Mouse (Mus musculus) kidney, postnatal 0 days (tissue): ENCODE data around the gene Ccm2l. TPM values are rescaled to one million over a fixed set of nuclear protein-coding genes. Genes with fewer than 3 reads are reported as not detected.

Experiments
- ATAC-seq: fragments of 200-750 bp; cut with Nextera tagmentation; replicated peaks from 2 replicates; pipeline ENCODE4 v1.8.0; 2017; ENCODE audit warnings: low read depth, moderate number of reproducible peaks, moderate TSS enrichment, moderate library complexity; ENCODE audit not compliant: low FRiP score
- DNase-seq: peaks from one replicate; pipeline ENCODE4 v3.0.0-alpha.2; 2016; ENCODE audit warnings: low spot score
- H3K27ac ChIP-seq: fragments of 300-500 bp; sonication (generic); 2 replicates; pipeline ENCODE4 v1.5.1; 2014; ENCODE audit warnings: mild to moderate bottlenecking
- H3K27me3 ChIP-seq: fragments of 300-500 bp; sonication (generic); 2 replicates; pipeline ENCODE4 v1.6.1; 2014; ENCODE audit warnings: low read length, mixed read lengths; ENCODE audit not compliant: insufficient read depth
- H3K36me3 ChIP-seq: fragments of 300-500 bp; sonication (generic); 2 replicates; pipeline ENCODE4 v1.6.1; 2014; ENCODE audit warnings: low read length, mixed read lengths; ENCODE audit not compliant: insufficient read depth
- H3K4me1 ChIP-seq: fragments of 300-500 bp; sonication (generic); replicated peaks from 2 replicates; pipeline ENCODE4 v1.6.1; 2014; ENCODE audit warnings: antibody characterized with exemption, low read length, mixed read lengths; ENCODE audit not compliant: insufficient read depth
- H3K4me2 ChIP-seq: fragments of 300-500 bp; sonication (generic); 2 replicates; pipeline ENCODE4 v1.6.1; 2014; ENCODE audit warnings: mild to moderate bottlenecking, low read length, moderate library complexity, mixed read lengths
- H3K4me3 ChIP-seq: fragments of 300-500 bp; sonication (generic); replicated peaks from 2 replicates; pipeline ENCODE4 v1.5.1; 2014; ENCODE audit warnings: low read depth, low read length
- H3K9ac ChIP-seq: fragments of 300-500 bp; sonication (generic); 2 replicates; pipeline ENCODE4 v1.6.1; 2014; ENCODE audit warnings: low read depth, low read length
- H3K9me3 ChIP-seq: fragments of 300-500 bp; sonication (generic); replicated peaks from 2 replicates; pipeline ENCODE4 v1.6.1; 2016; ENCODE audit warnings: low read length, inconsistent platforms, mixed read lengths
- CTCF ChIP-seq: IDR thresholded peaks from 2 replicates; pipeline ENCODE4 v1.5.1; 2016; ENCODE audit warnings: antibody characterized with exemption, low read depth, mild to moderate bottlenecking, moderate library complexity
- WGBS: fragments of 180-500 bp; shearing (Covaris S2); extraction: QIAGEN DNeasy Blood & Tissue Kit; methylation state at CpG from one replicate; pipeline ENCODE4 v1.1.7; 2014; 5-methylcytosine and 5-hydroxymethylcytosine counted together
- polyA plus RNA-seq: library from polyadenylated mRNA; unstranded; fragments of >200 nt; fragmentation: Nextera tagmentation; extraction: Ambion mirVana; gene quantifications from 2 replicates; pipeline ENCODE4 v1.2.1, GENCODE M21; 2015

The Ccm2l gene
- polyA plus RNA-seq, 1 experiment from 2014 or later, result 3.4 TPM

DNA sequence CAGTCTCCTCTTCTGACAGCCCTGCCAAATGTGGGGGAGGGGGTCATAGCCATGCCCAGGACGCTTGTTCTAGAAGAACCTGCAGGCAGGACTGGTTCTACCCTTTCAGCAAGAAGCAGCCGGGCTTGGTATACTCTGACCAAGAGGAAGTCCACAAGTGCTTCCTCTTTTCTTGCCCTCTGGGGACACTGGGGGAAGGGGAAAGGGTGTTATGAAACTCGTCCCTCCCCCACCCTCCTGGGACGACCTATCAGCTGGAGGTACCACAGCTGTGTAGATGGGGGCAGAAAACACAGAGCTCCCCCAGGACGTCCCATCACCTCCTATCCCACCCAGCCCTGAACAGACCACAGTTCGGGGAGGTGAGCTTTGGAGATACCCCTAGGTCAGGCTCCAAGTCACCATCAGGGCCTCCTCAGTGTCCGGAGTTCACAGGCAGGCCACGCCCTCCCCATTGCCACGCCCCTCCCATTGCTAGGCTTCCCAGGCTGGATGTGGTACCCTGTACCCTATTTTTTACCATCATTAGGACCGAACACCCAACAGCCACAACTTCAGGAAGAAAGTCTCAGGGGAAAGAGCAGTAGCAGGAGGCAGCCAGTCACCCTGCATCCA is 24.9 kb downstream of the Ccm2l start:
- 27% methylated on average over 10 of the region's 10 CpGs for whole genome bisulfite sequencing
- no peaks in the 10 kb centered on the region for H3K27me3 ChIP-seq
- no peaks in the 10 kb centered on the region for H3K4me1 ChIP-seq
- H3K4me2 ChIP-seq, result no peak overlapping the region
- no peak for TF ChIP-seq CTCF
- no peaks in the 10 kb centered on the region for H3K9me3 ChIP-seq
- no peak overlapping the region for H3K4me3 ChIP-seq
- no peak overlapping the region for H3K9ac ChIP-seq
- DNase-seq (no peak), ATAC-seq (no peak; the same call in 1 of the 2 replicates)
- H3K36me3 ChIP-seq, result no peaks in the 10 kb centered on the region
- no peak overlapping the region for H3K27ac ChIP-seq

DNA sequence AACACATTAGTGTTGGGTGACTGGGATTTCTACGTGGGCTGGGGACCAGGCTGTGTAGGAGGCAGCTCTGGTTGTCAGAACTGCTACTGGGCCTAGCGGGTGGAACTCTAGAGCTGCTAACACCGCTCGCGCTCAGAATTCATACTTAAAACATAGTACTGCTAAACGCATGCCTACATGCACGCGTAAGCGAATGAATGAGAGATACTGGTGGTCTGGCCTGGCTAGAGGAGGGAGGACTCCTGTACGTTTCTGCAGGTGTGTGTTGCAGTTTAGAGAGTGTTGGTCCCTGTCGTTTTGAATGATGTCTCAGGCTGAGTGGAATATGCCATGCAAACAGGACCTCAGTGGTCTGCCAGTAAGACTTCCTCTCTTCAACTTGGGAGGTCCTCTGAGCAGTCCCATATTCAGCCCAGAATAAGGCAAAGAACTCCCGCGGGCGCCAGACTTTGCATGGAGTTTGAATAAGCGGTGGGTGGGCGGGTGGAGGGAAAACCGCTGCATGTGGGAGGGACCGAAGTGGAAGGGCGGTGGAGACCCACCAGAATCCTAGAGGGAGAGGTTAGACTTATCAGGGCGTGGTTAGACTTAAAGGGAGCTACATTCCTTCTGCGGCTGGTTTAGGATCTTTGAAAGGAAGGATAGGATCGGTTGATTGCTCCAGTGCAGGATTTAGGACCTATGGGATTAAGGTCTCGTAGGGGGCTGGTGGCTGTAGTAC is 41.5 kb downstream of the Ccm2l start:
- ATAC-seq (peak; percentile 46; the same call in 1 of the 2 replicates), DNase-seq (peak; percentile 69)
- 32% methylated on average over 23 of the region's 23 CpGs for WGBS
- no peaks in the 10 kb centered on the region for H3K27me3 ChIP-seq
- no peaks in the 10 kb centered on the region for H3K9me3 ChIP-seq
- no peak overlapping the region for H3K27ac ChIP-seq
- no peaks in the 10 kb centered on the region for H3K36me3 ChIP-seq
- H3K4me2 ChIP-seq, result peak overlapping the region; percentile 88
- H3K9ac ChIP-seq, result no peak overlapping the region
- TF ChIP-seq CTCF, result no peak
- H3K4me1 ChIP-seq, result peaks cover 9% of the 10 kb centered on the region
- peak overlapping the region; percentile 42 for H3K4me3 ChIP-seq

DNA sequence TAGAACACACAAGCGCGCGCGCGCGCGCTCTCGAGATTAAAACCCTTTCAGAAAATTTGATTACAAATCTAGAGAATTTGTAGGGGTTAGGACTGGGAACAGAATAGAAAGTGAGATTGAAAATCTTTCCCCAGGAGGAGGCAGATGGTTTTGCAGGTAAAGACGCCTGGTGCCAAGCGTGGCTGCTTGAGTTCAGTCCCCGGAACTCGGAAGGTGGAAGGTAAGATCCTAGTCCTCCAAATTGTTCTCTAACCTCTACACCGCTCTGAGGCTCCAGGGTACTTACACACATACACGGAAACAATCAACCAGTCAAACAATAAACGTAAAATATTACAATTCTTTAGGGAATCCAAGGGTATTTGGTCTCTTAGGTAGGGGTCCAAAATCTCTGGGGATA is 42.0 kb downstream of the Ccm2l start:
- H3K27me3 ChIP-seq, result no peaks in the 10 kb centered on the region
- no peak for DNase-seq
- H3K4me3 ChIP-seq, result peak overlapping the region; percentile 42
- no peaks in the 10 kb centered on the region for H3K9me3 ChIP-seq
- WGBS, result 3% methylated on average over 15 of the region's 15 CpGs
- no peak for TF ChIP-seq CTCF
- H3K9ac ChIP-seq, result no peak overlapping the region
- no peaks in the 10 kb centered on the region for H3K36me3 ChIP-seq
- no peak overlapping the region for H3K27ac ChIP-seq
- peak overlapping the region; percentile 88 for H3K4me2 ChIP-seq
- ATAC-seq, result no peak
- H3K4me1 ChIP-seq, result peaks cover 9% of the 10 kb centered on the region

DNA sequence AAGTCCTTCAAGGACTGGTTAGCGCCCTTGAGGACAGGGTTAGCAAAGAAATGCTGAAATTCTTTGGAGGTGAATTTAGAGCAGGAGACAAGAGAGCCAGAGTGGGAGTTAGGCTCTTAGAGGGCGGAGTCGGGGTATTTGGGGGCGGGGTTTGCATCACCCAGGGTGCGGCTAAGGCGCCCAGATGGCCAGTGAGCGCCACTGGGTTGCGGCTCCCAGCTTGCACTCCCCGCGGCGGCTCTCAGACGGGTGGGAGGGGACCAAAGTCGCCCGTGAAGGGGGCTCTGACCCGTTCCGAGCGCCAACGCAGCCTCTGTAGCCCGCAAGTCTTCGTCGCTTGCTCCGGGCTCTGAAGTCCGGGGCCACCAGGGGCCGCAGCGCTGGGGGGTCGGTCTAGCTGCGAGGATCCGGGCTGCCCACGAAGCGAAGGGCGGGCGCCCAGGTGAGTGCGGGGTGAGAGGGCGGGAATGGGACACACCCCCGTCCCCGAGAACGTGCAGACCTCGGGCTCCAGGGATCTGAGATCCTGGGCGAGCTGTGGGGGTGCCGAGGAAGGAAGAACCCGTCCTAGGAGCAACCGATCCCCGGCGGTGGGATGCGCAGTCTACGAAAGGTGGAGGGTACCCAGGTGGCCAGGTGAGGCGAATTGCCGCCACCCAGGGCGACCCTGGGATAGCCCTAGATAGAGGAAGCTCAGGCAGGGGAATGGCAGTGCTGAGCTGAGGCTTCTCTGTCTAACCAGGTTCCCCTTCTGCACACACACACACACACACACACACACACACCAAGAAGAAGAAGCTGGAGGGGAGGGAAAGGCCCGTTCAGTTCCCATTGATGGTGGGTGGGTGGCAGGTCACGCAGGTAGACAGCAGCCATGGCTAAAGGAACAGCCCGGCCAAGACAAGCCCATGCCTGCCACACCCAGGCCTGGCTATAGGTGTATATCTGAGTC is 42.8 kb downstream of the Ccm2l start, which contains the start of gene Hck:
Gene Hck, plus strand, starts transcription at position 156 of the 952 bp plus-strand sequence.
- Histone ChIP-seq H3K36me3 (no peaks in the 10 kb centered on the region), H3K4me3 (peak within 1 kb of the TSS; percentile 42), H3K4me1 (peaks cover 9% of the 10 kb centered on the region), H3K9me3 (no peaks in the 10 kb centered on the region), H3K9ac (peak within 1 kb of the TSS; percentile 35; the same call in 1 of the 2 replicates), H3K4me2 (peak within 1 kb of the TSS; percentile 88), H3K27me3 (no peaks in the 10 kb centered on the region), H3K27ac (no peak within 1 kb of the TSS)
- DNase-seq (peak; percentile 62), ATAC-seq (no peak; the same call in 1 of the 2 replicates)
- WGBS, result 5% methylated on average over 52 of the region's 52 CpGs
- TF ChIP-seq CTCF, result peak; percentile 17; the same call in 1 of the 2 replicates

DNA sequence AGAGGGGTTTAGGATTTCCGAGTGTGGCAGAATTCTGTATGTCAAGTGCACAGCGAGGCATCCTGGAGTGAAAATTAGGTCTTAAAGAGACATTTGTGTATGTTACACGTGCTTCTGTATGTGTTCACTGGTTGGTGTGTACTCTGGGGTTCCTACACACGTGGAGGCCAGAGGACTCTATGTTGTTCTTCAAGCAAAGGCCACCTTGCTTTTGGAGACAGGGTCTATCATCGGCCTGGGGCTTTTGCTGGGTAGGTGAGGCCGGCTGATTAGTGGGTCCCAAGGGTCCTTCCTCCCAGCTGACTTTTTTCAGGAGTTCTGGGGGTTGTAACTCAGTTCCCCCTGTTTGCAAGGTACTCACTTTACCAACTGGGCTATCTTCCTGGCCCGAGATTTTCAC is 43.8 kb downstream of the Ccm2l start:
- H3K27ac ChIP-seq, result no peak overlapping the region
- TF ChIP-seq CTCF, result no peak
- no peak overlapping the region for H3K9ac ChIP-seq
- 65% methylated on average over 7 of the region's 7 CpGs for WGBS
- H3K4me2 ChIP-seq, result no peak overlapping the region
- no peak overlapping the region for H3K4me3 ChIP-seq
- H3K36me3 ChIP-seq, result no peaks in the 10 kb centered on the region
- H3K9me3 ChIP-seq, result no peaks in the 10 kb centered on the region
- H3K27me3 ChIP-seq, result no peaks in the 10 kb centered on the region
- DNase-seq, result no peak
- peaks cover 9% of the 10 kb centered on the region for H3K4me1 ChIP-seq
- ATAC-seq, result no peak

DNA sequence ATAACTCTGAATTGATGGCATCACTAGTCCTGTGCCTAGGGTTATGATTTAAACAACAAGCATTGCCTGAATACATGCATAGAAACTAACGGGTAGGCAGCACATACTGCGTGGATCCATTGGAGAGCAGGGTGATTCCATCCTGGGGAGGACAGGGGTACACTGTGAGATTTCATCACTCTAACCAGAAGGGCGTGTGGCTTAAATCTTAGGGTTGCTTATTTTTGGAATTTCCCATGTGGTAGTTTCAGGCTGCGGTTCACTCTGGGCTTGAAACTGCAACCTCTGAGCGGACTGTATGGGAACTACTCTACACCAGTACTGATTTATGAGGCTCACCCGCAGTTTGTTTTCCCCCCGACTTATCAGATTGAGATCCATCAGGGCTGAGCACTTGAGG is 45.5 kb downstream of the Ccm2l start:
- Histone ChIP-seq H3K9me3 (no peaks in the 10 kb centered on the region), H3K4me2 (no peak overlapping the region), H3K36me3 (no peaks in the 10 kb centered on the region), H3K9ac (no peak overlapping the region), H3K27me3 (no peaks in the 10 kb centered on the region), H3K4me1 (peaks cover 9% of the 10 kb centered on the region), H3K4me3 (no peak overlapping the region), H3K27ac (no peak overlapping the region)
- DNase-seq (no peak), ATAC-seq (no peak)
- no peak for TF ChIP-seq CTCF
- WGBS, result 78% methylated on average over 7 of the region's 7 CpGs
